Mouse (Mus musculus): ENCODE data around the gene Rap1gds1.

DNA sequence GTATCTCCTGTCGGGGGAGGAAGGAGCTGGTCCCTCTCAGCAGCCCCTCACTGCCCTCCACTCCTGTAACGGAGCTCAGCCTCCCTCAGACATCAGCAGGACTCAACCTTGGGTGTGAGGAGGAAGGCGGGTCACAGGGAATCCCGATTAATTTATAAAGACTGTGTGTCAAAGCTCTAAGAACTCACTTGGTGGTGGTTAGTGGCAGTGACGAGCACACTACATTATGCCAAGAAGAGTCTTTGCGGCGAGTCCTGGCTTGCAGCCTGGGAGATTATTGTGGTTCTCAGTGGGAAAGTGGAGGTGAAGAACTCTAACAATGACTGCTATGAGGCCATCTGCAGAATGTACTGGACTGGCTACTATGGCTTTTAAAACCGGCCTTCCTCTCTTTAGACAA lies 148.8 kb downstream of the Rap1gds1 start:
- TF ChIP-seq CTCF (IDR thresholded peaks at IDR 0.05; ENCODE audit: control insufficient read depth, insufficient read depth, insufficient replicate concordance, low read depth, low read length), result no peak
- TF ChIP-seq POLR2A (IDR thresholded peaks at IDR 0.05; ENCODE audit: control insufficient read depth, low read depth, low read length), result no peak
